Mouse (Mus musculus) adrenal gland, adult 8-10 months (tissue): ENCODE results near the gene Tmem184c. TPM values are rescaled to one million over a fixed set of nuclear protein-coding genes. Genes with fewer than 3 reads are reported as not detected.

Experiments
- total RNA-seq, 4 experiments: library from RNA; stranded (reverse); gene quantifications; 2 replicates each; pipeline ENCODE4 v1.2.4; 2022

Gene Tmem184c
- total RNA-seq, 4 experiments from 2014 or later, result 37.3 to 45.0 (median 40.0) TPM

Other genes starting within 250 kb of the Tmem184c start
- gene Arhgap10, start 92.7 kb downstream of the Tmem184c start, total RNA-seq, result 10 to 100 TPM; 14.7 to 37.5 (median 18.3) TPM
- gene Prmt9, start 61.3 kb downstream of the Tmem184c start, total RNA-seq, result 10 to 100 TPM; 17.0 to 21.5 (median 19.6) TPM
- 10 to 100 TPM; 22.5 to 31.6 (median 27.9) TPM for gene Ednra, start 113.8 kb upstream of the Tmem184c start, total RNA-seq